Mouse (Mus musculus): ENCODE data around the gene Corin. TPM values are rescaled to one million over a fixed set of nuclear protein-coding genes. Genes with fewer than 3 reads are reported as not detected.

Gene Corin
- total RNA-seq, 1 experiment: 0.49 TPM

DNA sequence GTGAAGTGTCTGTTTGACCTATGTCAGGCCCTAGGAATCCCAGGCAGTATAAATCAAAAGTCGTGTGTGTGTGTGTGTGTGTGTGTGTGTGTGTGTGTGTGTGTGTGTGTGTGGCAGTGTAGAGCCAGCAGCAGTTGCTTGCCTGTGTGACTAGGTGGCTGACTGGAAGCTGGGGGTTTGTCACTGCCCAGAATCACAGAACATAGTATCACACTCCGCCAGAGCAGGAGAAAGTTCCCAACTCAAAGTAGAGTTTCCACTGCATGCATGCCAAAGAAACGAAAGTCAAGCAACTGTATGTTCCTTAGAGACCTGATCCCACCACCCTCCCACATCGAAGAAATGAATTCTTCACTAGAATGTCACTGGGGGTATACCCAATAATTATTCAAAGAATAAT lies 61.3 kb downstream of the Corin start:
- in situ Hi-C loops (cut with MboI; ENCODE audit: low sequenced_read_pairs in 2 of 2, unreplicated experiment in 2 of 2): no loop called here
- Histone ChIP-seq H3K9me3 (ENCODE audit: control insufficient read depth, insufficient read depth, low read depth, low read length) (no peaks in the 10 kb centered on the region), H3K4me1 (ENCODE audit: control insufficient read depth in 2 of 2, insufficient read depth in 2 of 2, low read length in 2 of 2, poor library complexity in 1 of 2) (no peaks in the 10 kb centered on the region), H3K4me3 (ENCODE audit: insufficient read depth in 1 of 2, low read depth in 1 of 2, low read length in 2 of 2, poor library complexity in 1 of 2, severe bottlenecking in 1 of 2) (no peak overlapping the region), H3K27ac (ENCODE audit: insufficient read depth, low read depth, low read length, poor library complexity, severe bottlenecking) (no peak overlapping the region), H3K36me3 (ENCODE audit: control insufficient read depth, insufficient read depth, low read length, poor library complexity, severe bottlenecking) (no peaks in the 10 kb centered on the region), H3K9ac (ENCODE audit: insufficient read depth, low read depth, low read length, poor library complexity, severe bottlenecking) (no peak overlapping the region)
- no peak for DNase-seq (ENCODE audit: low read depth, low spot score)
- TF ChIP-seq HCFC1 (IDR thresholded peaks at IDR 0.05; ENCODE audit: borderline replicate concordance, insufficient read depth, low read length) (no peak), MAFK (IDR thresholded peaks at IDR 0.05; ENCODE audit: insufficient read depth, low read depth, low read length) (no peak), ZC3H11A (IDR thresholded peaks at IDR 0.05; ENCODE audit: borderline replicate concordance, low read depth, low read length) (no peak), ZNF384 (IDR thresholded peaks at IDR 0.05; ENCODE audit: low read depth, low read length) (no peak), CHD2 (IDR thresholded peaks at IDR 0.05; ENCODE audit: low read depth, low read length) (no peak)

DNA sequence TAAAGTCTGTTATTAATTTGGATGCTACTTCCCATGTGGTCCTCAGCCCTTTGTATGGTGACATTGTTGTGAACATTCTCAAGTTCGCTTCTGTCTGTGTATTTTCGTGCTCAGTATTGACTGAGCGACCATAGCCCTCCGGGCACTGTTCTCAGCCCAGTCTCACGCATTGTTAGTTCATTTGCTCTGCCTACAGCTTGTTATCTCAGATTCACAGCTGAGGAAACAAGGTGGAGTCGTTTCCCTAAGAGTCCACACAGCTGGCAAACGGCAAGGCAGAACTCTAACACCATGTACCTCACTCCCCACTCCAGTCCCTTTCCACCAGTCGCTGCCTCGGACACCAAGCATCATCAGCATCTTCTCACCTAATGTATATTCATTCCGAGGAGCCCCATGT lies 63.1 kb downstream of the Corin start:
- DNase-seq (ENCODE audit: low read depth, low spot score): no peak
- H3K9ac ChIP-seq (ENCODE audit: insufficient read depth, low read depth, low read length, poor library complexity, severe bottlenecking): no peak overlapping the region
- in situ Hi-C loops (cut with MboI; ENCODE audit: low sequenced_read_pairs in 2 of 2, unreplicated experiment in 2 of 2): no loop called here
- no peak for TF ChIP-seq ZNF384 (IDR thresholded peaks at IDR 0.05; ENCODE audit: low read depth, low read length)
- no peak for TF ChIP-seq ZC3H11A (IDR thresholded peaks at IDR 0.05; ENCODE audit: borderline replicate concordance, low read depth, low read length)
- TF ChIP-seq MAFK (IDR thresholded peaks at IDR 0.05; ENCODE audit: insufficient read depth, low read depth, low read length): no peak
- no peak for TF ChIP-seq CHD2 (IDR thresholded peaks at IDR 0.05; ENCODE audit: low read depth, low read length)
- TF ChIP-seq HCFC1 (IDR thresholded peaks at IDR 0.05; ENCODE audit: borderline replicate concordance, insufficient read depth, low read length): no peak
- H3K9me3 ChIP-seq (ENCODE audit: control insufficient read depth, insufficient read depth, low read depth, low read length): no peaks in the 10 kb centered on the region
- no peak overlapping the region for H3K27ac ChIP-seq (ENCODE audit: insufficient read depth, low read depth, low read length, poor library complexity, severe bottlenecking)
- no peaks in the 10 kb centered on the region for H3K4me1 ChIP-seq (ENCODE audit: control insufficient read depth in 2 of 2, insufficient read depth in 2 of 2, low read length in 2 of 2, poor library complexity in 1 of 2)
- H3K4me3 ChIP-seq (ENCODE audit: insufficient read depth in 1 of 2, low read depth in 1 of 2, low read length in 2 of 2, poor library complexity in 1 of 2, severe bottlenecking in 1 of 2): no peak overlapping the region
- H3K36me3 ChIP-seq (ENCODE audit: control insufficient read depth, insufficient read depth, low read length, poor library complexity, severe bottlenecking): no peaks in the 10 kb centered on the region

DNA sequence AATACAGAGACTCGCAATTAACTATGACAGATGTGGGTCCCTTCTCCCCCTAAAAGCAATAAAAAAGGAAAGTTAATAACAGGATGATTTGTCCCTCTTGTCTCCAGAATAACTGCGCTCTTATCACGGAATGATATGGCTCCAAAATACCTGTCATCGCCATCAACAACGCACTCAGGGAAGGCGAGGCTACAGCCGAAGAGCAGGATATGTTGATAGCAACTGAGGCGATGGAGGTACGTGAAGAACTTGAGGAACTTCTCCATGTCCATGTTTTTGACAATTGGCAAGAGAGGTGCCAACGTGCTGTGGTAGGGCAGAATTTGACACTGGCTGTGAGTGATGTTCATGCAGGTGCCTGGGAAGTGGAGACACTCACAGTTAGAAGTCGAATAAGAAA lies 69.2 kb downstream of the Corin start:
- no peak for TF ChIP-seq MAFK (IDR thresholded peaks at IDR 0.05; ENCODE audit: insufficient read depth, low read depth, low read length)
- no peak for TF ChIP-seq HCFC1 (IDR thresholded peaks at IDR 0.05; ENCODE audit: borderline replicate concordance, insufficient read depth, low read length)
- no peak for TF ChIP-seq CHD2 (IDR thresholded peaks at IDR 0.05; ENCODE audit: low read depth, low read length)
- TF ChIP-seq ZNF384 (IDR thresholded peaks at IDR 0.05; ENCODE audit: low read depth, low read length): no peak
- TF ChIP-seq ZC3H11A (IDR thresholded peaks at IDR 0.05; ENCODE audit: borderline replicate concordance, low read depth, low read length): no peak
- no peaks in the 10 kb centered on the region for H3K9me3 ChIP-seq (ENCODE audit: control insufficient read depth, insufficient read depth, low read depth, low read length)

GRCm38 (mm10) chr5:72431856-72432255 lies 72.4 kb downstream of the Corin start:
- H3K36me3 ChIP-seq (ENCODE audit: control insufficient read depth, insufficient read depth, low read length, poor library complexity, severe bottlenecking): no peaks in the 10 kb centered on the region
- no peaks in the 10 kb centered on the region for H3K9me3 ChIP-seq (ENCODE audit: control insufficient read depth, insufficient read depth, low read depth, low read length)
- H3K27ac ChIP-seq (ENCODE audit: insufficient read depth, low read depth, low read length, poor library complexity, severe bottlenecking): no peak overlapping the region
- TF ChIP-seq MAFK (IDR thresholded peaks at IDR 0.05; ENCODE audit: insufficient read depth, low read depth, low read length) (no peak), HCFC1 (IDR thresholded peaks at IDR 0.05; ENCODE audit: borderline replicate concordance, insufficient read depth, low read length) (no peak), ZNF384 (IDR thresholded peaks at IDR 0.05; ENCODE audit: low read depth, low read length) (peak; percentile 68; the same call in 1 of the 2 replicates), ZC3H11A (IDR thresholded peaks at IDR 0.05; ENCODE audit: borderline replicate concordance, low read depth, low read length) (no peak), CHD2 (IDR thresholded peaks at IDR 0.05; ENCODE audit: low read depth, low read length) (no peak)
- in situ Hi-C loops (cut with MboI; ENCODE audit: low sequenced_read_pairs in 2 of 2, unreplicated experiment in 2 of 2): no loop called here
- no peaks in the 10 kb centered on the region for H3K4me1 ChIP-seq (ENCODE audit: control insufficient read depth in 2 of 2, insufficient read depth in 2 of 2, low read length in 2 of 2, poor library complexity in 1 of 2)
- peak; percentile 22 for DNase-seq (ENCODE audit: low read depth, low spot score)
- H3K9ac ChIP-seq (ENCODE audit: insufficient read depth, low read depth, low read length, poor library complexity, severe bottlenecking): no peak overlapping the region
- H3K4me3 ChIP-seq (ENCODE audit: insufficient read depth in 1 of 2, low read depth in 1 of 2, low read length in 2 of 2, poor library complexity in 1 of 2, severe bottlenecking in 1 of 2): no peak overlapping the region

More for the DNA sequence above, 69.2 kb downstream of the Corin start:
- H3K36me3 ChIP-seq (ENCODE audit: control insufficient read depth, insufficient read depth, low read length, poor library complexity, severe bottlenecking): no peaks in the 10 kb centered on the region
- no peak overlapping the region for H3K27ac ChIP-seq (ENCODE audit: insufficient read depth, low read depth, low read length, poor library complexity, severe bottlenecking)
- in situ Hi-C loops (cut with MboI; ENCODE audit: low sequenced_read_pairs in 2 of 2, unreplicated experiment in 2 of 2): no loop called here
- H3K4me3 ChIP-seq (ENCODE audit: insufficient read depth in 1 of 2, low read depth in 1 of 2, low read length in 2 of 2, poor library complexity in 1 of 2, severe bottlenecking in 1 of 2): no peak overlapping the region
- H3K4me1 ChIP-seq (ENCODE audit: control insufficient read depth in 2 of 2, insufficient read depth in 2 of 2, low read length in 2 of 2, poor library complexity in 1 of 2): no peaks in the 10 kb centered on the region
- no peak overlapping the region for H3K9ac ChIP-seq (ENCODE audit: insufficient read depth, low read depth, low read length, poor library complexity, severe bottlenecking)
- no peak for DNase-seq (ENCODE audit: low read depth, low spot score)

DNA sequence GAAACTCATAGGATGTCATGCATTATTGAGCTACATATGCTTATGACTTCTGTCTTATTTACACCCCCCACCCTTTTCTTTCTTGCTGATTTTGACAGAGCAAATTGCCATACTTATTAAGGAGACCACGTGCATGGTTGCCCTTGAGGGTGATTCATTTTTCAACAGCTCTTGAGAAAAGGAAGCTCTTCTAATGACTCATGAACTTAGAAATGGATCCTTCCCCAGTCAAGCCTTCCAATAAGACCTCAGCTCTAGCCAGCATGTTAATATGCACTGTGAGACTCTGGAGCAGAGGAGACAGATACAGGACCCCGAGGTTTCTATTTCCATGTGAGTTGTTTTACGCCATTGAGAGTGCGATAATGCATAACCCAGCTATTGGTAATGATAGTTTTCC lies 76.7 kb downstream of the Corin start:
- in situ Hi-C loops (cut with MboI; ENCODE audit: low sequenced_read_pairs in 2 of 2, unreplicated experiment in 2 of 2): no loop called here
- H3K9ac ChIP-seq (ENCODE audit: insufficient read depth, low read depth, low read length, poor library complexity, severe bottlenecking): no peak overlapping the region
- no peak for TF ChIP-seq MAFK (IDR thresholded peaks at IDR 0.05; ENCODE audit: insufficient read depth, low read depth, low read length)
- no peak for TF ChIP-seq ZNF384 (IDR thresholded peaks at IDR 0.05; ENCODE audit: low read depth, low read length)
- no peak for TF ChIP-seq ZC3H11A (IDR thresholded peaks at IDR 0.05; ENCODE audit: borderline replicate concordance, low read depth, low read length)
- no peaks in the 10 kb centered on the region for H3K4me1 ChIP-seq (ENCODE audit: control insufficient read depth in 2 of 2, insufficient read depth in 2 of 2, low read length in 2 of 2, poor library complexity in 1 of 2)
- H3K4me3 ChIP-seq (ENCODE audit: insufficient read depth in 1 of 2, low read depth in 1 of 2, low read length in 2 of 2, poor library complexity in 1 of 2, severe bottlenecking in 1 of 2): no peak overlapping the region
- H3K27ac ChIP-seq (ENCODE audit: insufficient read depth, low read depth, low read length, poor library complexity, severe bottlenecking): no peak overlapping the region
- H3K36me3 ChIP-seq (ENCODE audit: control insufficient read depth, insufficient read depth, low read length, poor library complexity, severe bottlenecking): no peaks in the 10 kb centered on the region
- no peak for DNase-seq (ENCODE audit: low read depth, low spot score)
- no peaks in the 10 kb centered on the region for H3K9me3 ChIP-seq (ENCODE audit: control insufficient read depth, insufficient read depth, low read depth, low read length)
